22 mouse cellular contexts compared by ENCODE assay signal in the genomic region with DNA sequence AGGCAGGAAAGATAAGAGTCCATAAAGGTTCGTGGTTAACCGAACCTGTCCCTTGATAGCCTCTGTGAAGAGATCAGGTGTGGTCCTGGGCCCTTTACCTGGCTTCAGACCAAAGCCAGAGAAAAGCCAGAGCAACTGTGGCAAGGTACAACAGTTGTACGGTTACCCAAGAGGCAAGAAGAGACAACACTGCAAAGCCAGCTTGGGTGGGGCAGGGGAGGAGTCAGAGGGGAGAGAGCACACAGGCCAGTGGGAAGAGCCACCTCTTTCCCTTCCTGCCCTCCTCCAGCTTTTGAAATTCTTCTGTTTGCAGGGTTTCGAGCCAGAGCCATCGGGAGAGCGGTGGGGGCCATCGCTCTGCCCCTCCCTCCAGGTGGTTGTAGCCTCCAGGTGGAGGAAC.
DNase-seq lines count a peak whose midpoint lies in the region; ATAC-seq and TF ChIP-seq lines count a peak whose summit lies in the region.
"Had no signal": no experiment of that assay in that cellular context is flagged by ENCODE, and none has a peak within 500 bp of the region (broad histone marks: within the 10 kb centered on the region; RNA-seq: fewer than 3 reads in every experiment).

No protein-coding gene starts in this region.

- H3K9ac ChIP-seq in hindbrain, embryonic 16.5 days (ENCODE audit: low read depth, low read length): no peak overlapping the region
- H3K9ac ChIP-seq in liver, embryonic 16.5 days (ENCODE audit: low read depth, low read length): no peak overlapping the region
- no peak overlapping the region for H3K9ac ChIP-seq in liver, embryonic 12.5 days
- H3K9ac ChIP-seq in ES-Bruce4 (ENCODE audit: low read depth, poor library complexity, severe bottlenecking): no peak overlapping the region
- H3K9ac ChIP-seq in embryonic facial prominence, embryonic 13.5 days: peak overlapping the region; percentile 44; the same call in 1 of the 2 replicates
- H3K9ac ChIP-seq: embryonic facial prominence, embryonic 15.5 days; limb, embryonic 12.5 days; neural tube, embryonic 13.5 days had no signal

- no peak overlapping the region for H3K4me3 ChIP-seq in hindbrain, embryonic 10.5 days
- no peak overlapping the region for H3K4me3 ChIP-seq in hindbrain, embryonic 16.5 days (ENCODE audit: low read length)
- no peak overlapping the region for H3K4me3 ChIP-seq in liver, embryonic 16.5 days (ENCODE audit: low read depth, low read length)
- no peak overlapping the region for H3K4me3 ChIP-seq in liver, embryonic 12.5 days
- H3K4me3 ChIP-seq in ES-Bruce4 (ENCODE audit: low read depth, low read length): no peak overlapping the region
- no peak overlapping the region for H3K4me3 ChIP-seq in embryonic facial prominence, embryonic 13.5 days
- H3K4me3 ChIP-seq: embryonic facial prominence, embryonic 15.5 days; limb, embryonic 12.5 days; myocyte; neural tube, embryonic 13.5 days had no signal

- H3K27me3 ChIP-seq in hindbrain, embryonic 10.5 days (ENCODE audit: insufficient read depth, poor library complexity, severe bottlenecking): peaks cover 18% of the 10 kb centered on the region
- H3K27me3 ChIP-seq in hindbrain, embryonic 16.5 days (replicated peaks; ENCODE audit: control insufficient read depth, insufficient read depth, low read length): no peaks in the 10 kb centered on the region
- no peaks in the 10 kb centered on the region for H3K27me3 ChIP-seq in liver, embryonic 16.5 days (ENCODE audit: control insufficient read depth, insufficient read depth, low read depth, low read length)
- H3K27me3 ChIP-seq in liver, embryonic 12.5 days (replicated peaks): peaks cover 33% of the 10 kb centered on the region
- no peaks in the 10 kb centered on the region for H3K27me3 ChIP-seq in ES-Bruce4 (ENCODE audit: control insufficient read depth, insufficient read depth, low read length, poor library complexity, severe bottlenecking)
- H3K27me3 ChIP-seq in embryonic facial prominence, embryonic 13.5 days: 0 out of 2 replicates have a peak, but pooled peaks cover 6% of the 10 kb centered on the region
- H3K27me3 ChIP-seq: embryonic facial prominence, embryonic 15.5 days; neural tube, embryonic 13.5 days had no signal

- TF ChIP-seq EP300 in ES-Bruce4 (IDR thresholded peaks at IDR 0.05; ENCODE audit: insufficient read depth, low read depth, low read length): 0 out of 2 replicates have a peak, but pooled peaks have one; percentile 6

- no peak for DNase-seq in hindbrain, embryonic 10.5 days (ENCODE audit: low spot score)
- no peak for DNase-seq in adrenal gland, postnatal 10 days
- DNase-seq: adrenal gland, postnatal 14 days; cerebellum, adult 8-10 months; cerebellum, postnatal 36 days; embryo, embryonic 11 days; kidney, postnatal 25 days; layer of hippocampus, postnatal 36 days; right cerebral cortex, adult 18-20 months; right cerebral cortex, postnatal 4 days; thymus, postnatal 36 days had no signal

- WGBS in hindbrain, embryonic 10.5 days: 68% methylated on average over 7 of the region's 7 CpGs
- WGBS in hindbrain, embryonic 16.5 days: 66% methylated on average over 7 of the region's 7 CpGs
- WGBS in liver, embryonic 16.5 days (ENCODE audit: insufficient replicate concordance): 38% methylated on average over 7 of the region's 7 CpGs
- WGBS in liver, embryonic 12.5 days (ENCODE audit: insufficient replicate concordance): 44% methylated on average over 7 of the region's 7 CpGs
- WGBS in embryonic facial prominence, embryonic 13.5 days: 54% methylated on average over 7 of the region's 7 CpGs

- H3K4me2 ChIP-seq in hindbrain, embryonic 16.5 days (ENCODE audit: low read length): no peak overlapping the region
- H3K4me2 ChIP-seq in liver, embryonic 16.5 days (ENCODE audit: low read depth, low read length): no peak overlapping the region
- H3K4me2 ChIP-seq in liver, embryonic 12.5 days: no peak overlapping the region
- H3K4me2 ChIP-seq in embryonic facial prominence, embryonic 13.5 days: no peak overlapping the region
- H3K4me2 ChIP-seq: embryonic facial prominence, embryonic 15.5 days; limb, embryonic 12.5 days; neural tube, embryonic 13.5 days had no signal

- no peak for TF ChIP-seq CTCF in ES-Bruce4 (IDR thresholded peaks at IDR 0.05; ENCODE audit: low read depth, low read length)

- no peak for ATAC-seq in hindbrain, embryonic 16.5 days
- ATAC-seq in liver, embryonic 16.5 days (ENCODE audit: low read depth): peak; percentile 57; the same call in 1 of the 2 replicates
- no peak for ATAC-seq in liver, embryonic 12.5 days
- ATAC-seq in embryonic facial prominence, embryonic 13.5 days (ENCODE audit: insufficient number of reproducible peaks, insufficient read depth, low FRiP score, low TSS enrichment, low read depth): no peak
- ATAC-seq in erythroblast, adult 5-6 weeks (replicated peaks; ENCODE audit: low FRiP score, poor library complexity, severe bottlenecking): no peak
- ATAC-seq: midbrain, embryonic 16.5 days had no signal

- H3K4me1 ChIP-seq in hindbrain, embryonic 10.5 days (replicated peaks): peaks cover 48% of the 10 kb centered on the region
- no peaks in the 10 kb centered on the region; the same call in 1 of the 2 replicates for H3K4me1 ChIP-seq in hindbrain, embryonic 16.5 days (ENCODE audit: control insufficient read depth, insufficient read depth, low read depth, low read length)
- H3K4me1 ChIP-seq in liver, embryonic 16.5 days (ENCODE audit: control insufficient read depth, low read depth, low read length): no peaks in the 10 kb centered on the region; the same call in 1 of the 2 replicates
- H3K4me1 ChIP-seq in liver, embryonic 12.5 days: peaks cover 11% of the 10 kb centered on the region; the same call in 1 of the 2 replicates
- peaks cover 7% of the 10 kb centered on the region for H3K4me1 ChIP-seq in ES-Bruce4 (ENCODE audit: control insufficient read depth, insufficient read depth, low read length)
- H3K4me1 ChIP-seq in embryonic facial prominence, embryonic 13.5 days: peaks cover 31% of the 10 kb centered on the region

- peak overlapping the region; percentile 56; the same call in 1 of the 2 replicates for H3K27ac ChIP-seq in hindbrain, embryonic 10.5 days
- no peak overlapping the region for H3K27ac ChIP-seq in hindbrain, embryonic 16.5 days (ENCODE audit: low read depth, low read length)
- no peak overlapping the region for H3K27ac ChIP-seq in liver, embryonic 16.5 days (ENCODE audit: low read length)
- H3K27ac ChIP-seq in liver, embryonic 12.5 days: no peak overlapping the region
- no peak overlapping the region for H3K27ac ChIP-seq in ES-Bruce4 (ENCODE audit: insufficient read depth, low read length)
- no peak overlapping the region for H3K27ac ChIP-seq in embryonic facial prominence, embryonic 13.5 days
- H3K27ac ChIP-seq: embryonic facial prominence, embryonic 15.5 days; limb, embryonic 12.5 days; neural tube, embryonic 13.5 days had no signal

- H3K36me3 ChIP-seq in hindbrain, embryonic 10.5 days: no peaks in the 10 kb centered on the region
- no peaks in the 10 kb centered on the region for H3K36me3 ChIP-seq in hindbrain, embryonic 16.5 days (ENCODE audit: control insufficient read depth, insufficient read depth, low read length)
- no peaks in the 10 kb centered on the region for H3K36me3 ChIP-seq in liver, embryonic 16.5 days (ENCODE audit: control insufficient read depth, insufficient read depth)
- H3K36me3 ChIP-seq in liver, embryonic 12.5 days: no peaks in the 10 kb centered on the region
- H3K36me3 ChIP-seq in ES-Bruce4 (ENCODE audit: control insufficient read depth, insufficient read depth, low read length, poor library complexity, severe bottlenecking): no peaks in the 10 kb centered on the region
- H3K36me3 ChIP-seq in embryonic facial prominence, embryonic 13.5 days: no peaks in the 10 kb centered on the region
- H3K36me3 ChIP-seq: embryonic facial prominence, embryonic 15.5 days; limb, embryonic 12.5 days; neural tube, embryonic 13.5 days had no signal

- no peaks in the 10 kb centered on the region for H3K9me3 ChIP-seq in hindbrain, embryonic 10.5 days
- H3K9me3 ChIP-seq in hindbrain, embryonic 16.5 days (ENCODE audit: control insufficient read depth, low read length): no peaks in the 10 kb centered on the region
- no peaks in the 10 kb centered on the region for H3K9me3 ChIP-seq in liver, embryonic 16.5 days (replicated peaks; ENCODE audit: control insufficient read depth, low read length)
- H3K9me3 ChIP-seq in liver, embryonic 12.5 days (replicated peaks): no peaks in the 10 kb centered on the region
- no peaks in the 10 kb centered on the region for H3K9me3 ChIP-seq in ES-Bruce4 (replicated peaks; ENCODE audit: control insufficient read depth, insufficient read depth, low read length, poor library complexity, severe bottlenecking)
- no peaks in the 10 kb centered on the region for H3K9me3 ChIP-seq in embryonic facial prominence, embryonic 13.5 days
- H3K9me3 ChIP-seq: embryonic facial prominence, embryonic 15.5 days; limb, embryonic 12.5 days; neural tube, embryonic 13.5 days had no signal

- no peak for TF ChIP-seq POLR2A in ES-Bruce4 (IDR thresholded peaks at IDR 0.05; ENCODE audit: insufficient read depth, low read length)
